Mouse (Mus musculus): ENCODE results near the gene Mrps27.

Gene Mrps27

GRCm38 (mm10) chr13:99387901-99388811 is 43.6 kb downstream of the Mrps27 start:
- DNase-seq (ENCODE audit: low spot score) = no peak

- peak; percentile 51 for DNase-seq (ENCODE audit: low spot score)
Measured at GRCm38 (mm10) chr13:99391417-99391816, 46.8 kb downstream of the Mrps27 start.

DNA sequence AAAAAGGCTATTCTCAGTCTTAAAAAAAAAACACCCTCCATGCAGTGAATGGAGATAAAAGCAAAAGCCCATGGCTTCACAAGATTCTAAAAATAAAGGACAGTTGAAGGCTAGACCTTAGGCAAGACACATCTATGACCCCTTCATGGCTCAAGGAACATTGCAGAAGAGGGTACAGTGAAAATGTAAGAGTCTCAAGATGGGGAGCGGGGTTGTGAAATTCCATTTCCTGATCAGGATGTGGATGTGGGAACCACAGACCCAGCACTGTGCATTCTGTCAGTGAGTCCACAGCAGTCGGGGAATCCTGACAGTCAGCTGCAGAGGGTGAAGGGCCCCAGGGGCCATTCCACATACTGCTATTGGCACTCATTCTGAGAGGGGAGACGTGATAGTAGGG is 48.5 kb downstream of the Mrps27 start:
- no peak for DNase-seq (ENCODE audit: low spot score)

GRCm38 (mm10) chr13:99394694-99395093 is 50.1 kb downstream of the Mrps27 start:
- no peak for DNase-seq (ENCODE audit: low spot score)

DNA sequence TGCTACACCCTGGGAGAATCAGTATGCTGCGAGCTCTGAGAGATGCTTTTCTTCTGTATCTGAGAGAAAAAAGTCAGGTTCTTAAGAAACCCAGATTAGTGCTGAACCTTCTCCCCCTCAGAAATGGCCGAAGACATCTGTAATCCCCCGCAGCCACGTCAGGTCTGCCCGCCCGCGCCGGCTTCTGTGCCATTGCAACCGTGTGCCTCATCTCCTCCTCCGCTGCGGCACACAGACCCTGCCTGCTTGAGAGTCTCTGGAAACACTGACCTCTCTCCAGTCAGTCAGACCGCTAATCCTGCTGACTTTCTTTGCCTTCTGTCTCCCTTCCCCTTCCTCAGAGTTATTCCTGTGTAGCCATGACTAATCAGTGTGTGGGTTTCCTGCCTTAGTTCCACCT is 50.9 kb downstream of the Mrps27 start:
- DNase-seq (ENCODE audit: low spot score) = no peak

DNA sequence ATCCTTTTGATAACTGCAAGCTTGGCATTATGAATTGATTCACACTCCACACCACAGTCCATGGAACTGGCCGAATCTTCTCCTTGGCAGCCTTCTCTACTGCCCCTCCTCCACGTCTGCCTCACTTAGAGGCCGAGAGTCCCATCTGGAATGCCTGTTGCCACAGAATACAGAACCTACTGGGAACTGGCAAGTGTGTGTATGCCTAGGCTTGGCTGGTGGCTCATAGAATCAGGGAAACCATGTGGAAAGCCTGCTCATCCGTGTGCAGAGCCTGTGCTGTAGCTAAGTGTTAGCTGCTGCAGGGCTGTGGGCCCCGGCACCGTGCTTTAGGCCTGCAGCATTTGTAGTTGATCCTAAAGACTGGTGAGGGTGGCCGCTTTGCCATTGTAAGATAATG is 52.6 kb downstream of the Mrps27 start:
- peak; percentile 53 for DNase-seq (ENCODE audit: low spot score)

DNA sequence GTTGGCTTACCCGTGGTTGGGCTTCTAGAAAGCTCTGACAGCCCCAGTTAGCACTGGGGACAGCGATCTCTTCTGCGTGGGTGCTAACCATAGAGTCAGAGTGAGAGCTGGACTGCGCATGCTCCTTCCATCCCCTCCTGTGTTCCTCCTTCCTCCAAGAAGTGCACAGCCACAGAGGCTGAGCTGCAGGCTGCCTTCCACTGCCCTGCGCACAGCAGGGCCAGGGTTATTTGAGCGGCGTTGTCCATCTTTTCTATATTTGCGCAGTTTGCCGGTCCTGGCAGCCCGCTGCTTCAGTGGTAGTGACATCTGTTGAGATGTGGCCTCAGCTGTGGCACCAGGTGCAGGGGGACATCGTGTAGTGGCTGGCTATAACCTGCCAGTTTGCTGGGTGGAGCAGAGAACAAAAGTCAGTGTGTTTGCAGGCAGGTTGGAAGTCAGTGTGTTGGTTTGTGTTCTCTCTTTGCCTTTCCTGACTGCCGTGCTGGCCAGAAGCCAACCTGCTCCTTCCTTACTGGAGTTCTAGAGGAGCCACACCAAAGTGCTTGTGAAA is 53.6 kb downstream of the Mrps27 start:
- no peak for DNase-seq (ENCODE audit: low spot score)

DNA sequence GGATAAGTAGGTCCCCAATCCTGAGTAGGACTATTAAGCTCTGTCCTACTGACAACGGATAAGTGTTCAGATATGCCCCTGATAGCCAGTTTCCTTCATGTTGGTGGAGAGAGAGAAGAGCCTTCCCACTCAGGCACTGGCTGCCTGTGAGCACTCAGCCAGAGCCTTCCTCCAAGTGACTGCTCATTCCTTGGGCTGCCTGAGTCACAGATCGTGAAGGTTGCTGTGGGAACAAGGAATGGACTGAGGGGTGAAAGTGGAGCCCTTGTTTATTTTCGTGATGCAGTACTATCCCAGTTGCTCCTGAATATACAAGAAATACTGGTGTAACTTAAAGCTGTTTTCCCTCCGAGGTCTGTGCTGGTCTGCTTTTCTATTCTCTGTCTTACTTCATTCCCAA is 54.8 kb downstream of the Mrps27 start:
- DNase-seq (ENCODE audit: low spot score) = no peak

DNA sequence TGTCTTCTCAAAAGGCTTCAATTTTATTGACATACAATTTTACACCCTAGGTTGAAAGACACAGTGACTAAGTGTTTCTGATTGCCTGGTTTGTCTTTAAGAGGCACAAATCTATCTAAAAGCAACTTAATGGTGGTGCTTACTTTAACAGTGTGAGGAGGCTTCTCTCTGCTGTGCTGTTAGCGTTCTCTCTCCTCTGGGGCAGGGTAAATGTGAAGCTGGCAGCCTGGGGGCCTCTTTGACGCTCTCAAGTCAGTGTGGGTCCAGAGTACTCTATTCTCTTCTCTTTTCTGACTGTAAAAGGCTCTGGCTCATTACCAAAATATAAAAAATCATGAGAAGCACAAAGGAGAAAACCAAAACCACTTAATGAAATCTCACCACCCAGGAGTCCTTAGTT is 64.6 kb downstream of the Mrps27 start:
- DNase-seq (ENCODE audit: low spot score) = no peak

- DNase-seq (ENCODE audit: low spot score) = no peak
Measured at GRCm38 (mm10) chr13:99410611-99411515, 66.3 kb downstream of the Mrps27 start.

DNA sequence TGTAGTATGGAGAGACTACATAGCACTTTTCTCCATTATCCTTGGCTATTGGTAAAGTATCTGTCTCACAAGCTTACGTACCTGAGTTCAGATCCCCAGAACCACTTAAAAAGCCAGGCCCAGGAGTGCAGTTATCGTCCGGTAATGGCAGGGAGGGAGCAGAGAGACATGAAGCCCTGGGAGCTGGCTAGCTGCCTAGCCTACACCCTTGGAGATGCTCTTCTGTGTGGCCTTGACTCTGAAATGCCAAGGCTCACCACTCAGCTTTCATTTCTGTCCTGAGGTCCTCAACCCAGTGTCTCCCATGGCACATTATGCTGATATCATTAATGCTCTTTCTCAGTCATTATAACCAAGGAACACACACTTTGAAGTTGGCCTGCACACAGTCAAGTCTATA is 67.2 kb downstream of the Mrps27 start:
- DNase-seq (ENCODE audit: low spot score) = no peak

- DNase-seq (ENCODE audit: low spot score) = no peak
Measured at GRCm38 (mm10) chr13:99412477-99413080, 68.0 kb downstream of the Mrps27 start.

DNA sequence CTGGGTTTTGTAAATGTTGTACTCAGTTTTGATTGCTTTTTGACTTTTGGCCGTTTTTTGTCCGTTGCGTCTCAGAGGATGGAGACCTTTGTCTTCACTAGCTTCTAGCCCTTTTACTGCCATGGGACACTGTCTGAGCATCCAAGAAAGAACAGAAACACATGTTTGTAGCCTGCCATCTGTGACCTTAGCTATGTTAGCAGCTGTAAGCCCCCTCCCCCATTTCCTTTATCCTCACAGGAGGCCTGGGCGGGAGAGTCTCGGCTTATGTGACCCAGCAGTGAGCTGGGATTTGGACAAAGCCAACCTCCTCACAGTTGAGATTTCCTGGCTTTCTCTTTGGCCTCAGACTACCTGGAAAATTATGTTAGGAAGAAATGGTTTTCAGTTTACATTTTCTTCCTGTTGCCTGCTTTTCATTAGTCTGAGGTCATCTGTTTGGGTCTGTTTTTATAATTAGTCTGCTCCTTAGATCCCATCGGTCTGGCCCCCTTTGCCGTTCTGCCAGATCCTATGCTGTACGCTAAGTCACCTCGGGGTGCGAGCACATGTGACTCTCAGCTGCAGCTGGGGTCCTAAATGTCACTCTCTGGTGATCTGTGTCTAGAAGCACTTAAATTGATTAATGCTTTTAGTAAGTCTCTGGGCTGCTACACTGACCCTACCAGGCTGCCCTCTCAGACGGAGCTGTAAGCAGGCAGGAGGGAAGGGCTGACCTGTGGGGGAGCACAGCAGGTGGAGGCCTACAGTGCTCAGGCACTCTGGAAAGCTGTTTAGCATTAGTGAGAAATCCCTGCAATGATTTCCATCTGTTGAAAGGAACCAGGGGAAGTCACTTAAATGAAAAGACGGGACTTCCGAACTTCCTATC is 69.1 kb downstream of the Mrps27 start:
- no peak for DNase-seq (ENCODE audit: low spot score)

DNA sequence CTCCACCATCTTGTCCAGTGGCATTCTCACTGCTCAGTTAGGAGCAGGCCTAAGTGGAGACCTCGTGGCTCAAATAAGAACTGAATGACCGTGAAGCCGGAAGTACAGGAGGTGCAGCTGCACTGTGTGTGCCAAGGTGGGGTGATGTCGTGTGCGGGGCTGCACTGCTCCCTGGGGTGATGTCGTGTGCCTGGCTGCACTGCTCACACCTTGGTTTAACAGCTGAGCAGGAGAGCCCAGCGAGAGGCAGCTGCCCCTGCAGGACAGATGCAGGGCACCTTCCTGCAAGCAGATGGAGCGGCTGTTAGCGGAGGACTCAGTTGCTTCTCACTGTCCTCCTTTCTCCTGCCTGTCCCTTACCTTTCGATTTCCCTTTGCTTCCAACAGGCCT is 69.8 kb downstream of the Mrps27 start:
- DNase-seq (ENCODE audit: low spot score) = no peak

DNA sequence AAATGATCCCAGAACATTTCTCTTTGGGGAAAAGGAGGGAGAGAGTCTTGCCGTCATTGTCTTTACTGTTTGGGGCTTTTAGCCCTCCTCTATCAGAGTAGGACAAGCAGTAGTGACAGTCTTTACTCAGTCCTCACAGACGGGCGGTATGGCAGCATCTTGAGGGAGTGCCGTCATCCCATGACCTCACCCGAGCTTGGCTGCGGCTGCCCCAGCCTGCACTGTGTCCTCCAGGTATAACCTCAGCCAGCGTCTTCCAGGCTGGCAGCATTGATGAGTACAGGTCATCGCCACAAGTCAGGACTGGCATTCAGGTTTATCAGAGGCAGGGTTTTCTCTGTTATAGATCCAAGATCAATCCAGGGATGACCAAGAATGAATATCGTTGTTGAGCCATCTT is 72.0 kb downstream of the Mrps27 start:
- no peak for DNase-seq (ENCODE audit: low spot score)

DNA sequence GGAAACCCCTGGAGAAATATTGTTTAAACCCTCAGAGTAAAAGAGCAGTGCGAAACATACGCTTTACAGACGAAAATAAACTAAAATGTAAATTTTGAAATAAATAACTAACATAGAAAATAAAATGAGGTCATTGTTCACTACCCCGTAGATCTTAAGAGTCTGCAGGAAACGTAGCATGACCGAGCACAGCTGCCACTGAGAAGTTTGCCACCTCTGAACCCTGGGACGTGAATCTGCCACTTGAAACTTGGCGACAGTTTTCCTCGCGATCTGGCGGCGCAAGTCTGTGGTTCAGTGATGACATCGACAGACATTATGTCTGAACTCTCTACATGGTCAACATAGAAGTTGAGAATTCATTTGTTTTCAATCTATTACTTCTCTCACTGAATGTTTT is 79.0 kb downstream of the Mrps27 start:
- no peak for DNase-seq (ENCODE audit: low spot score)

GRCm38 (mm10) chr13:99433068-99434008 is 88.8 kb downstream of the Mrps27 start:
- no peak for DNase-seq (ENCODE audit: low spot score)

- no peak for DNase-seq (ENCODE audit: low spot score)
Measured at GRCm38 (mm10) chr13:99434494-99434893, 89.9 kb downstream of the Mrps27 start.

GRCm38 (mm10) chr13:99437051-99437450 is 92.5 kb downstream of the Mrps27 start:
- no peak for DNase-seq (ENCODE audit: low spot score)

DNA sequence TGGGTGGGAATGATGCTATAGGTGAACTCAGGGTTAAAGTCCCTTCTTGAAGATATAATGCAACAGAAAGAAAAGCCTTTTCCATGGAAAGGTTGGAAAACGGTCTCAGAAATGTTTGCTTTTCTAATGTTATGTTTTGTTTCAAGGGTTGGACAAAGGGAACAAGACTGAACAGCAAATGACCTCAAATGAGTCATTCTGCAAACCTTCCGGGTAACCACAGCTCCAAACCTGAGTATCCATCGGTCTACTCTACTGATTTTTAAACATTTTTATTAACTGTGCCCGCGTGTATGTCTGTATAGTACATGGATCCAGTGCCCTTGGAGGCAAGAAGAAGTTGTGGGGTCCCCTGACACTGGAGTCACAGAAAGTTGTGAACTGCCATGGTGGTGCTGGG is 94.8 kb downstream of the Mrps27 start:
- no peak for DNase-seq (ENCODE audit: low spot score)
